Mouse (Mus musculus) limb, embryonic 12.5 days (tissue): ENCODE measurements around the gene Mrpl37. TPM values are rescaled to one million over a fixed set of nuclear protein-coding genes. Genes with fewer than 3 reads are reported as not detected.

Source experiments
- ATAC-seq: fragments of 200-750 bp; cut with Nextera tagmentation; 2 replicates; pipeline ENCODE4 v1.8.0; 2017; ENCODE audit warnings: low read depth, moderate TSS enrichment; ENCODE audit not compliant: insufficient number of reproducible peaks, insufficient read depth, low FRiP score, low TSS enrichment
- H3K27ac ChIP-seq: fragments of 300-500 bp; sonication (generic); 2 replicates; pipeline ENCODE4 v1.5.1; 2016; ENCODE audit warnings: mild to moderate bottlenecking, moderate library complexity
- H3K27me3 ChIP-seq: fragments of 300-500 bp; sonication (generic); 2 replicates; pipeline ENCODE4 v1.6.1; 2016; ENCODE audit warnings: mild to moderate bottlenecking, moderate library complexity
- H3K36me3 ChIP-seq: fragments of 300-500 bp; sonication (generic); 2 replicates; pipeline ENCODE4 v1.6.1; 2016; ENCODE audit warnings: mild to moderate bottlenecking, moderate library complexity
- H3K4me1 ChIP-seq: fragments of 300-500 bp; sonication (generic); replicated peaks from 2 replicates; pipeline ENCODE4 v1.6.1; 2016
- H3K4me2 ChIP-seq: fragments of 300-500 bp; sonication (generic); 2 replicates; pipeline ENCODE4 v1.6.1; 2016; ENCODE audit warnings: mild to moderate bottlenecking, moderate library complexity
- H3K4me3 ChIP-seq: fragments of 300-500 bp; sonication (generic); replicated peaks from 2 replicates; pipeline ENCODE4 v1.5.1; 2016; ENCODE audit warnings: mild to moderate bottlenecking
- H3K9ac ChIP-seq: fragments of 300-500 bp; sonication (generic); replicated peaks from 2 replicates; pipeline ENCODE4 v1.6.1; 2016; ENCODE audit warnings: mild to moderate bottlenecking, moderate library complexity
- H3K9me3 ChIP-seq: fragments of 300-500 bp; sonication (generic); 2 replicates; pipeline ENCODE4 v1.6.1; 2016; ENCODE audit warnings: mild to moderate bottlenecking, moderate library complexity
- WGBS: fragments of 180-500 bp; shearing (Covaris S2); methylation state at CpG from one replicate; pipeline ENCODE4 v1.1.7; 2016; 5-methylcytosine and 5-hydroxymethylcytosine counted together
- polyA plus RNA-seq: library from polyadenylated mRNA; unstranded; fragments of >200 nt; fragmentation: Nextera tagmentation; extraction: Ambion mirVana; gene quantifications from 2 replicates; pipeline ENCODE4 v1.2.1, GENCODE M21; 2016

Gene Mrpl37
- polyA plus RNA-seq, 1 experiment from 2014 or later = 102 TPM

- no peak overlapping the region for H3K4me3 ChIP-seq
- H3K36me3 ChIP-seq = peaks cover 56% of the 10 kb centered on the region
- no peaks in the 10 kb centered on the region for H3K27me3 ChIP-seq
- ATAC-seq = no peak
- H3K9ac ChIP-seq = no peak overlapping the region
- H3K27ac ChIP-seq = no peak overlapping the region
- WGBS = 92% methylated on average over 6 of the region's 6 CpGs
- no peak overlapping the region for H3K4me2 ChIP-seq
- H3K4me1 ChIP-seq = peaks cover 49% of the 10 kb centered on the region
- H3K9me3 ChIP-seq = no peaks in the 10 kb centered on the region
Observed at GRCm38 (mm10) chr4:107006807-107007206, 59.9 kb downstream of the Mrpl37 start.

GRCm38 (mm10) chr4:107006229-107006628, 60.4 kb downstream of the Mrpl37 start:
- H3K9ac ChIP-seq = no peak overlapping the region
- H3K27me3 ChIP-seq = no peaks in the 10 kb centered on the region
- ATAC-seq = no peak
- peaks cover 49% of the 10 kb centered on the region for H3K4me1 ChIP-seq
- no peak overlapping the region for H3K4me3 ChIP-seq
- H3K9me3 ChIP-seq = no peaks in the 10 kb centered on the region
- peaks cover 50% of the 10 kb centered on the region for H3K36me3 ChIP-seq
- H3K27ac ChIP-seq = no peak overlapping the region; the same call in 1 of the 2 replicates
- 49% methylated on average over 4 of the region's 4 CpGs for WGBS
- no peak overlapping the region for H3K4me2 ChIP-seq

Other genes starting within 250 kb of the Mrpl37 start
- gene Ssbp3, start 156.2 kb downstream of the Mrpl37 start, polyA plus RNA-seq = 278 and 295 TPM in 2 replicates
- gene Cyb5rl, start 120 bp upstream of the Mrpl37 start, polyA plus RNA-seq = 4.6 and 7.1 TPM in 2 replicates
- not detected in 2 replicates for gene Cdcp2, start 30.0 kb upstream of the Mrpl37 start, polyA plus RNA-seq
- gene Tmem59, start 111.5 kb upstream of the Mrpl37 start, polyA plus RNA-seq = 336 and 348 TPM in 2 replicates
- 18.6 and 24.7 TPM in 2 replicates for gene Tceanc2, start 112.2 kb upstream of the Mrpl37 start, polyA plus RNA-seq
- not detected in 2 replicates for gene Ldlrad1, start 142.3 kb upstream of the Mrpl37 start, polyA plus RNA-seq
- gene Lrrc42, start 186.7 kb upstream of the Mrpl37 start, polyA plus RNA-seq = 107 and 111 TPM in 2 replicates
- 44.3 and 51.1 TPM in 2 replicates for gene Hspb11, start 186.7 kb upstream of the Mrpl37 start, polyA plus RNA-seq
- gene Dio1, start 240.3 kb upstream of the Mrpl37 start, polyA plus RNA-seq = not detected in 2 replicates
- 44.1 and 48.5 TPM in 2 replicates for gene Yipf1, start 247.5 kb upstream of the Mrpl37 start, polyA plus RNA-seq